Mouse (Mus musculus) MEL (cell line): ENCODE measurements around the gene Col8a2.

Source experiments
- CTCF ChIP-seq, 3 experiments: IDR thresholded peaks in 2 of 3; conservative IDR thresholded peaks in 1 of 3; 2 replicates each; pipeline ENCODE4 v1.5.1; 2011 to 2012; ENCODE audit warnings: low read length in 3 of 3, low read depth in 2 of 3, mild to moderate bottlenecking in 2 of 3, improper control_type of control experiment in 1 of 3, inconsistent platforms in 1 of 3, mixed read lengths in 1 of 3, moderate library complexity in 1 of 3; ENCODE audit not compliant: control insufficient read depth in 1 of 3, insufficient read depth in 1 of 3, poor library complexity in 1 of 3, severe bottlenecking in 1 of 3
- MAFK ChIP-seq: IDR thresholded peaks from 2 replicates; pipeline ENCODE4 v1.6.1; 2011; ENCODE audit warnings: low read depth, mild to moderate bottlenecking, low read length, improper control_type of control experiment, borderline replicate concordance
- POLR2A ChIP-seq, 2 experiments: IDR thresholded peaks; 2 replicates each; pipeline ENCODE4 v1.6.1; 2011 to 2012; ENCODE audit warnings: low read length in 2 of 2, mild to moderate bottlenecking in 2 of 2, control low read depth in 1 of 2, improper control_type of control experiment in 1 of 2, low read depth in 1 of 2, moderate library complexity in 1 of 2; ENCODE audit not compliant: control insufficient read depth in 1 of 2, insufficient read depth in 1 of 2, poor library complexity in 1 of 2

DNA sequence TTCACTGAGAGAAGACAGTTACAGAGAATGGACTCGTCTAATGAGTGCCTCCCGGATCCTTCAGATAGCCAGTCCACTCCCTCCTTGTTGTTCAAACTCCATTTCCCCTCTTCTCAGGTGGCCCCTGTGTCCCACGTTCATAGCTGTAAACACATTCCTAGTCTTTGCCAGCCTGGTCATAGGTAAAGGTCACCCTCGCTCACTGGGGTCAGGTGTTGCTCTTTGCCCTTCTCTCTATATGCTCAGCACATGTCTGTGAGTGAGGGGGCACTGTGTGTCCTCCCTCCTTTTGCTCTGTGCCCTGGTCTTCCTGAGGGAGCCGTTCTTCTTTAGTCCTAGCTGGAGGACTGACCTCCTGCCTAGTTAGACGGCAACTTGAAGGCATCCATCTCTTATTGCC, 33.2 kb downstream of the Col8a2 start:
- TF ChIP-seq POLR2A (IDR thresholded peaks at IDR 0.05; ENCODE audit: control insufficient read depth in 1 of 2, insufficient read depth in 1 of 2, low read depth in 1 of 2, low read length in 2 of 2, poor library complexity in 1 of 2) (no peak), CTCF (IDR thresholded peaks at IDR 0.05 in 2 of 3, conservative IDR thresholded peaks at IDR 0.05 in 1 of 3; ENCODE audit: control insufficient read depth in 1 of 3, insufficient read depth in 1 of 3, low read depth in 2 of 3, low read length in 3 of 3, poor library complexity in 1 of 3, severe bottlenecking in 1 of 3) (no peak), MAFK (no peak)
